Mouse (Mus musculus): ENCODE measurements at regions not wholly inside any gene's neighbourhood (a gene's known extent, or its start where the extent isn't known, plus 50 kb on each side); places are given as distances from the start of the nearest gene placed in this dataset.

GRCm38 (mm10) chr8:80149458-80150083, 91.8 kb upstream of the Hhip start:
- Histone ChIP-seq H3K9me3 (no peaks in the 10 kb centered on the region), H3K4me1 (peaks cover 4% of the 10 kb centered on the region; the same call in 1 of the 2 replicates), H3K36me3 (replicated peaks) (no peaks in the 10 kb centered on the region), H3K4me3 (no peak overlapping the region), H3K27ac (no peak overlapping the region), H3K27me3 (ENCODE audit: poor library complexity, severe bottlenecking) (no peaks in the 10 kb centered on the region)
- WGBS: 66% methylated on average over 9 of the region's 9 CpGs
- DNase-seq (ENCODE audit: extremely low spot score, low spot score): no peak

GRCm38 (mm10) chr8:80147929-80148328, 90.1 kb upstream of the Hhip start:
- no peaks in the 10 kb centered on the region for H3K9me3 ChIP-seq
- H3K36me3 ChIP-seq (replicated peaks): no peaks in the 10 kb centered on the region
- no peak overlapping the region for H3K27ac ChIP-seq
- WGBS: 96% methylated on average over 3 of the region's 3 CpGs
- DNase-seq (ENCODE audit: extremely low spot score, low spot score): no peak
- no peak overlapping the region for H3K4me3 ChIP-seq
- H3K4me1 ChIP-seq: peaks cover 4% of the 10 kb centered on the region; the same call in 1 of the 2 replicates
- no peaks in the 10 kb centered on the region for H3K27me3 ChIP-seq (ENCODE audit: poor library complexity, severe bottlenecking)

- DNase-seq (ENCODE audit: extremely low spot score, low spot score): no peak
- 77% methylated on average over 6 of the region's 6 CpGs for WGBS
- no peak overlapping the region for H3K4me3 ChIP-seq
- H3K9me3 ChIP-seq: no peaks in the 10 kb centered on the region
- no peak overlapping the region for H3K27ac ChIP-seq
- no peaks in the 10 kb centered on the region for H3K4me1 ChIP-seq
- no peaks in the 10 kb centered on the region for H3K36me3 ChIP-seq (replicated peaks)
- no peaks in the 10 kb centered on the region for H3K27me3 ChIP-seq (ENCODE audit: poor library complexity, severe bottlenecking)
Measured at GRCm38 (mm10) chr8:80138481-80138880, 80.7 kb upstream of the Hhip start.

DNA sequence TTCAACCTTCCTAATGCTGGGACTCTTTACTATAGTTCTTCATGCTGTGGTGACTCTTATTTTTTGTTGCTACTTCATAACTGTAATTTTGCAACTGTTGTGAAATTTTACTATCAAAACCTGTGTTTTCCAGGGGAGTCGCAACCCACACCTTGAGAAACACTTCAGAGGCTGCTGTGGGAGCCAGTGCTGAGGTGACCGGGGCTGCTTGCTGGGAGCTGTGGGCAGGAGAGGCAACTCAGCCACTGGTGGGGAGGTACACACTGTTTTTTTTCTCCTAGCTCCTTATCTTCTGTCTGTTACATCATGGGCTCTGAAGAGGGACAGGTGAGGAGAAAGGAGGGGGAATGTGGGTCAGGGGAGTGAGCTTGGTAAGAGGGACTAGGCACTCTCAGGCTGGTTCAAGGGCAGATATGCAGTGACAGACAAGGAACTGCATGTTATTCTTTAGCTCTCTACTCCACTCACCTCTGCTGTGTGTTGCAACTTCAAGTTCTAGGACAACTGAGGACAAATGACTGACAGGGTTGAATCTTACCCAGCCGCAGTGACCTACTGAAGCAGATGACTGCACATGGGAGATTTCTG, 62.7 kb upstream of the Hhip start:
- 91% methylated on average over 3 of the region's 3 CpGs for WGBS
- Histone ChIP-seq H3K4me1 (peaks cover 9% of the 10 kb centered on the region; the same call in 1 of the 2 replicates), H3K27me3 (ENCODE audit: poor library complexity, severe bottlenecking) (no peaks in the 10 kb centered on the region), H3K4me3 (no peak overlapping the region), H3K36me3 (replicated peaks) (no peaks in the 10 kb centered on the region), H3K27ac (no peak overlapping the region), H3K9me3 (no peaks in the 10 kb centered on the region)
- no peak for DNase-seq (ENCODE audit: extremely low spot score, low spot score)

DNA sequence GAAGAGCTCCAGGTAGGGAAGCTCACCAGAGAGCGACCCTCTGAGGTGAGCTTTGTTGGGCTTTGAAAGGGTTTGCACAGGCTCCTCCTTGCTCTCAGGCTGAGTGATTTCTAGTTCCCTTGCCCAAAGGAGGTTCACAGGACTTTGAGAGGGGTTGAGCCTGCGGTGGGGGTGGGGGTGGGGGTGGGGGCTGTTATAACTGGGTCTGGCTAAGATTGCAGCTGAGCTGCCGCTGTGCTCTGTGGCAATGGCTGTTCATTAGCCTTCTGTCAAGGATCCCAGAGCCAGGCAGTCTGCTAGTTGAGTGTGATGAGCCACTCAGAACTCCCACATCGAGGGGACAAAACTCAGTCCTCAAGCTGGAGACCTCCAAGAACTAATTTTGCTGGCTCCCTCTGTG, 59.5 kb upstream of the Hhip start:
- WGBS: 58% methylated on average over 4 of the region's 4 CpGs
- H3K27me3 ChIP-seq (ENCODE audit: poor library complexity, severe bottlenecking): no peaks in the 10 kb centered on the region
- no peak overlapping the region for H3K4me3 ChIP-seq
- H3K4me1 ChIP-seq: peaks cover 9% of the 10 kb centered on the region; the same call in 1 of the 2 replicates
- H3K9me3 ChIP-seq: no peaks in the 10 kb centered on the region
- no peak for DNase-seq (ENCODE audit: extremely low spot score, low spot score)
- H3K36me3 ChIP-seq (replicated peaks): no peaks in the 10 kb centered on the region
- H3K27ac ChIP-seq: no peak overlapping the region

Data from forebrain, embryonic 10.5 days (tissue).